8 mouse cellular contexts compared by ENCODE assay signal in genomic region chr5:25666108-25666507, GRCm38 (mm10). TPM values are rescaled to one million over a fixed set of nuclear protein-coding genes. Genes with fewer than 3 reads are reported as not detected.
DNase-seq lines count a peak whose midpoint lies in the region; ATAC-seq lines count a peak whose summit lies in the region.

No protein-coding gene starts in this region.

- H3K4me1 ChIP-seq in hindbrain, embryonic 12.5 days, result peaks cover 8% of the 10 kb centered on the region
- H3K4me1 ChIP-seq in limb, embryonic 12.5 days (replicated peaks), result peaks cover 8% of the 10 kb centered on the region

- no peaks in the 10 kb centered on the region for H3K27me3 ChIP-seq in hindbrain, embryonic 12.5 days
- no peaks in the 10 kb centered on the region for H3K27me3 ChIP-seq in limb, embryonic 12.5 days

- 44% methylated on average over 4 of the region's 4 CpGs for WGBS in hindbrain, embryonic 12.5 days
- WGBS in limb, embryonic 12.5 days, result 29% methylated on average over 4 of the region's 4 CpGs

- H3K9me3 ChIP-seq in hindbrain, embryonic 12.5 days (replicated peaks), result no peaks in the 10 kb centered on the region
- H3K9me3 ChIP-seq in limb, embryonic 12.5 days, result no peaks in the 10 kb centered on the region

- H3K36me3 ChIP-seq in hindbrain, embryonic 12.5 days, result no peaks in the 10 kb centered on the region
- no peaks in the 10 kb centered on the region for H3K36me3 ChIP-seq in limb, embryonic 12.5 days

- intact Hi-C loops in gastrocnemius, postnatal 14 days (cut with DNase I; ENCODE audit: low total_unique reads), result no loop called here

- peak; percentile 48; the same call in 1 of the 2 replicates for ATAC-seq in hindbrain, embryonic 12.5 days (ENCODE audit: low FRiP score)
- ATAC-seq in limb, embryonic 12.5 days (ENCODE audit: insufficient number of reproducible peaks, insufficient read depth, low FRiP score, low TSS enrichment, low read depth), result peak; percentile 68; the same call in 1 of the 2 replicates

- no peak overlapping the region for H3K4me3 ChIP-seq in hindbrain, embryonic 12.5 days
- no peak overlapping the region for H3K4me3 ChIP-seq in limb, embryonic 12.5 days (replicated peaks)

- peak; percentile 22 for DNase-seq in gastrocnemius, postnatal 14 days
- DNase-seq in gastrocnemius, adult 18-20 months (ENCODE audit: low spot score), result no peak
- peak; percentile 22 for DNase-seq in embryo, embryonic 9.5 days (ENCODE audit: extremely low spot score)
- DNase-seq in thymus, postnatal 36 days, result no peak
- DNase-seq in T-cell, adult 2 months (ENCODE audit: low spot score), result no peak
- DNase-seq in adrenal gland, postnatal 4 days (ENCODE audit: low spot score in 2 of 2), result no peak

- no peak overlapping the region for H3K4me2 ChIP-seq in hindbrain, embryonic 12.5 days (replicated peaks)
- H3K4me2 ChIP-seq in limb, embryonic 12.5 days, result peak overlapping the region; percentile 6; the same call in 1 of the 2 replicates

- no peak overlapping the region for H3K27ac ChIP-seq in hindbrain, embryonic 12.5 days
- H3K27ac ChIP-seq in limb, embryonic 12.5 days, result peak overlapping the region; percentile 69

- no peak overlapping the region for H3K9ac ChIP-seq in hindbrain, embryonic 12.5 days
- H3K9ac ChIP-seq in limb, embryonic 12.5 days (replicated peaks), result no peak overlapping the region

RNA-seq across cellular contexts. Expression of gene Xrcc2, which starts 39.5 kb away (rescaled TPM):
- 1 to 10 TPM; 1.6 to 1.8 TPM for total RNA-seq in gastrocnemius, postnatal 14 days (2021)
- 1 to 10 TPM; 3.0 to 3.9 TPM for total RNA-seq in gastrocnemius, adult 18-20 months (2021)
- polyA plus RNA-seq in hindbrain, embryonic 12.5 days (2016; fragmentation: Nextera tagmentation; extraction: Ambion mirVana), result 8.0 and 9.5 TPM in 2 replicates
- polyA plus RNA-seq in limb, embryonic 12.5 days (2016; fragmentation: Nextera tagmentation; extraction: Ambion mirVana), result 14.5 and 14.9 TPM in 2 replicates
- 10 to 100 TPM in 1 of 2 experiments, 1 to 10 TPM in 1; 9.0 to 12.2 TPM for total RNA-seq in adrenal gland, postnatal 4 days (2021)

Comparison
In these comparisons a context has a peak if more than half of its experiments do, and no peak if none do; other contexts are left out.
1. DNase-seq: peak in gastrocnemius, postnatal 14 days (single experiment) and embryo, embryonic 9.5 days (single experiment); none in gastrocnemius, adult 18-20 months (single experiment), thymus, postnatal 36 days (0 of 2), T-cell, adult 2 months (single experiment) and adrenal gland, postnatal 4 days (0 of 2).